Mouse (Mus musculus): ENCODE measurements around the gene Rasip1. TPM values are rescaled to one million over a fixed set of nuclear protein-coding genes. Genes with fewer than 3 reads are reported as not detected.

The Rasip1 gene
- polyA plus RNA-seq, 1 experiment from 2014 or later: 18.7 TPM

DNA sequence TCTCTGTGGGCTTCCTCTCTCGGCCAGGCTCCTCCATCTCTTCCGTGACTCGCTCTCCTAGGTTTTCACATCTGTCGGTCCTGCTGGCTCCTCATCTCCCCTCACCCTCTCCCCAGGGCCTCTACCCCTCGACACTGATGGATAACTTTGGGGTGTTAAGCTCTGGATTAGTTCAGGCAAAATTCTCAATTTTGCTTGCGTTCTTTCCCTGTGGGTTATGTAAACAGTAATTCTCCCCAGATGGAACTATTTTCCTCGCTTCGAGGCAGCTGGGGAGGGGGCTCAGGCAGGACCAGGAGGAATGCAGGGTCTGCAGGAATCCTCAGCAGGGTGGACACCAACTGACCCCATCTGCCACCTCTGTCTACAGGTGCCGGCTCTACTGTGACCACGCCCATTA, 58.5 kb downstream of the Rasip1 start:
- H3K36me3 ChIP-seq (ENCODE audit: control insufficient read depth, insufficient read depth, low read length): no peaks in the 10 kb centered on the region
- WGBS: 44% methylated on average over 10 of the region's 10 CpGs
- no peak overlapping the region for H3K4me2 ChIP-seq (replicated peaks; ENCODE audit: low read depth, low read length)
- H3K9me3 ChIP-seq (ENCODE audit: control insufficient read depth, low read length): no peaks in the 10 kb centered on the region
- H3K9ac ChIP-seq (ENCODE audit: low read depth, low read length): no peak overlapping the region
- no peaks in the 10 kb centered on the region for H3K27me3 ChIP-seq (ENCODE audit: control insufficient read depth, insufficient read depth, low read length)
- H3K4me3 ChIP-seq (ENCODE audit: low read length): no peak overlapping the region
- ATAC-seq (ENCODE audit: low FRiP score, low TSS enrichment): no peak
- H3K4me1 ChIP-seq (ENCODE audit: control insufficient read depth, insufficient read depth, low read length): peaks cover 24% of the 10 kb centered on the region
- no peak overlapping the region for H3K27ac ChIP-seq (ENCODE audit: low read depth, low read length)

DNA sequence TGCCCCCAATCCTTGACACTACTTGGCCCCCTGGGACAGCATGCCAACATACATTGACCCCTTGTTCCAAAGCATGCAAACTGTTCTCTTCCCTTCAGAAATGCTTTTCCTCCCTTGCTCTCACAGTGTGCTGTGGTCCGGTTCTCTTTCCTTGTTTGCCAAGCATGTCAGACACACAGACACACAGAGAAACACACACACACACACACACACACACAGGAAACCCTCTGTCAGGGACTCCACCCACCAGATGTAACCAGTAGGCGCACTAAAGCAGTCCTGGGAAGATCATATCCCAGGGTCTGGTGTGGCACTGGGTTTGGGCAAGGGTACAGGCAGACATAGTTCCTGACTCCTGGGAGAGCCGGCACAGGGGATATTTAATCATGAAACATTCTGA, 59.6 kb downstream of the Rasip1 start:
- Histone ChIP-seq H3K36me3 (ENCODE audit: control insufficient read depth, insufficient read depth, low read length) (no peaks in the 10 kb centered on the region), H3K9ac (ENCODE audit: low read depth, low read length) (no peak overlapping the region), H3K27ac (ENCODE audit: low read depth, low read length) (no peak overlapping the region), H3K4me1 (ENCODE audit: control insufficient read depth, insufficient read depth, low read length) (peaks cover 24% of the 10 kb centered on the region), H3K4me3 (ENCODE audit: low read length) (no peak overlapping the region), H3K27me3 (ENCODE audit: control insufficient read depth, insufficient read depth, low read length) (no peaks in the 10 kb centered on the region), H3K4me2 (replicated peaks; ENCODE audit: low read depth, low read length) (no peak overlapping the region), H3K9me3 (ENCODE audit: control insufficient read depth, low read length) (no peaks in the 10 kb centered on the region)
- no peak for ATAC-seq (ENCODE audit: low FRiP score, low TSS enrichment)
- WGBS: 73% methylated on average over 3 of the region's 3 CpGs

Other genes starting within 250 kb of the Rasip1 start
- gene Snrnp70, start 231.7 kb upstream of the Rasip1 start, polyA plus RNA-seq (2014; fragmentation: Nextera tagmentation; extraction: Ambion mirVana): 100 and 171 TPM in 2 replicates
- not detected in 2 replicates for gene Kcna7, start 221.8 kb upstream of the Rasip1 start, polyA plus RNA-seq (2014; fragmentation: Nextera tagmentation; extraction: Ambion mirVana)
- 1.3 and 1.4 TPM in 2 replicates for gene Ntf5, start 213.8 kb upstream of the Rasip1 start, polyA plus RNA-seq (2014; fragmentation: Nextera tagmentation; extraction: Ambion mirVana)
- gene Lhb, start 206.7 kb upstream of the Rasip1 start, polyA plus RNA-seq (2014; fragmentation: Nextera tagmentation; extraction: Ambion mirVana): not detected in 2 replicates
- gene Gys1, start 192.6 kb upstream of the Rasip1 start, polyA plus RNA-seq (2014; fragmentation: Nextera tagmentation; extraction: Ambion mirVana): 21.4 and 35.0 TPM in 2 replicates
- 158 and 228 TPM in 2 replicates for gene Ruvbl2, start 189.4 kb upstream of the Rasip1 start, polyA plus RNA-seq (2014; fragmentation: Nextera tagmentation; extraction: Ambion mirVana)
- 3,941 and 4,356 TPM in 2 replicates for gene Ftl1, start 167.6 kb upstream of the Rasip1 start, polyA plus RNA-seq (2014; fragmentation: Nextera tagmentation; extraction: Ambion mirVana)
- gene Bax, start 160.6 kb upstream of the Rasip1 start, polyA plus RNA-seq (2014; fragmentation: Nextera tagmentation; extraction: Ambion mirVana): 97.3 and 110 TPM in 2 replicates
- 0.64 and 0.84 TPM in 2 replicates for gene Tulp2, start 145.6 kb upstream of the Rasip1 start, polyA plus RNA-seq (2014; fragmentation: Nextera tagmentation; extraction: Ambion mirVana)
- not detected in 2 replicates for gene Gm45808, start 140.7 kb upstream of the Rasip1 start, polyA plus RNA-seq (2014; fragmentation: Nextera tagmentation; extraction: Ambion mirVana)
- 3.3 and 3.5 TPM in 2 replicates for gene Dhdh, start 138.7 kb upstream of the Rasip1 start, polyA plus RNA-seq (2014; fragmentation: Nextera tagmentation; extraction: Ambion mirVana)
- gene Nucb1, start 117.1 kb upstream of the Rasip1 start, polyA plus RNA-seq (2014; fragmentation: Nextera tagmentation; extraction: Ambion mirVana): 141 and 190 TPM in 2 replicates
- 13.4 and 15.7 TPM in 2 replicates for gene Ppp1r15a, start 101.2 kb upstream of the Rasip1 start, polyA plus RNA-seq (2014; fragmentation: Nextera tagmentation; extraction: Ambion mirVana)
- gene Plekha4, start 101.2 kb upstream of the Rasip1 start, polyA plus RNA-seq (2014; fragmentation: Nextera tagmentation; extraction: Ambion mirVana): 4.7 and 5.1 TPM in 2 replicates
- 12.8 and 13.5 TPM in 2 replicates for gene Hsd17b14, start 72.6 kb upstream of the Rasip1 start, polyA plus RNA-seq (2014; fragmentation: Nextera tagmentation; extraction: Ambion mirVana)
- gene Bcat2, start 57.3 kb upstream of the Rasip1 start, polyA plus RNA-seq (2014; fragmentation: Nextera tagmentation; extraction: Ambion mirVana): 61.1 and 73.7 TPM in 2 replicates
- not detected in 2 replicates for gene Fgf21, start 12.0 kb upstream of the Rasip1 start, polyA plus RNA-seq (2014; fragmentation: Nextera tagmentation; extraction: Ambion mirVana)
- 0.14 TPM in 2 replicates for gene Fut1, start 10.2 kb upstream of the Rasip1 start, polyA plus RNA-seq (2014; fragmentation: Nextera tagmentation; extraction: Ambion mirVana)
- 0.11 and 0.23 TPM in 2 replicates for gene Izumo1, start 5.7 kb upstream of the Rasip1 start, polyA plus RNA-seq (2014; fragmentation: Nextera tagmentation; extraction: Ambion mirVana)
- 3.6 and 5.0 TPM in 2 replicates for gene Mamstr, start 12.5 kb downstream of the Rasip1 start, polyA plus RNA-seq (2014; fragmentation: Nextera tagmentation; extraction: Ambion mirVana)
- gene Fut2, start 38.9 kb downstream of the Rasip1 start, polyA plus RNA-seq (2014; fragmentation: Nextera tagmentation; extraction: Ambion mirVana): 0.26 and 0.31 TPM in 2 replicates
- gene Ntn5, start 56.5 kb downstream of the Rasip1 start, polyA plus RNA-seq (2014; fragmentation: Nextera tagmentation; extraction: Ambion mirVana): 0.20 and 0.27 TPM in 2 replicates
- 0.17 and 0.28 TPM in 2 replicates for gene Sec1, start 66.9 kb downstream of the Rasip1 start, polyA plus RNA-seq (2014; fragmentation: Nextera tagmentation; extraction: Ambion mirVana)
- 6.9 and 11.9 TPM in 2 replicates for gene Car11, start 72.4 kb downstream of the Rasip1 start, polyA plus RNA-seq (2014; fragmentation: Nextera tagmentation; extraction: Ambion mirVana)
- 6.6 and 7.7 TPM in 2 replicates for gene Dbp, start 77.6 kb downstream of the Rasip1 start, polyA plus RNA-seq (2014; fragmentation: Nextera tagmentation; extraction: Ambion mirVana)
- gene Rpl18, start 88.0 kb downstream of the Rasip1 start, polyA plus RNA-seq (2014; fragmentation: Nextera tagmentation; extraction: Ambion mirVana): 1,328 and 1,679 TPM in 2 replicates
- 16.8 and 23.9 TPM in 2 replicates for gene Sphk2, start 90.5 kb downstream of the Rasip1 start, polyA plus RNA-seq (2014; fragmentation: Nextera tagmentation; extraction: Ambion mirVana)
- gene Fam83e, start 93.7 kb downstream of the Rasip1 start, polyA plus RNA-seq (2014; fragmentation: Nextera tagmentation; extraction: Ambion mirVana): 1.2 and 2.1 TPM in 2 replicates
- 0.29 TPM in 1 of 2 replicates, not detected in the other for gene Spaca4, start 98.3 kb downstream of the Rasip1 start, polyA plus RNA-seq (2014; fragmentation: Nextera tagmentation; extraction: Ambion mirVana)
- gene Lmtk3, start 156.2 kb downstream of the Rasip1 start, polyA plus RNA-seq (2014; fragmentation: Nextera tagmentation; extraction: Ambion mirVana): 2.8 and 4.2 TPM in 2 replicates
- gene Sult2b1, start 157.2 kb downstream of the Rasip1 start, polyA plus RNA-seq (2014; fragmentation: Nextera tagmentation; extraction: Ambion mirVana): 3.2 and 3.8 TPM in 2 replicates
- 109 and 111 TPM in 2 replicates for gene Cyth2, start 187.1 kb downstream of the Rasip1 start, polyA plus RNA-seq (2014; fragmentation: Nextera tagmentation; extraction: Ambion mirVana)
- 1.2 and 1.3 TPM in 2 replicates for gene Kcnj14, start 197.3 kb downstream of the Rasip1 start, polyA plus RNA-seq (2014; fragmentation: Nextera tagmentation; extraction: Ambion mirVana)
- gene Grwd1, start 203.5 kb downstream of the Rasip1 start, polyA plus RNA-seq (2014; fragmentation: Nextera tagmentation; extraction: Ambion mirVana): 69.5 and 93.5 TPM in 2 replicates
- gene Kdelr1, start 245.3 kb downstream of the Rasip1 start, polyA plus RNA-seq (2014; fragmentation: Nextera tagmentation; extraction: Ambion mirVana): 145 and 184 TPM in 2 replicates